7 mouse cellular contexts compared by ENCODE assay signal in the genomic region with DNA sequence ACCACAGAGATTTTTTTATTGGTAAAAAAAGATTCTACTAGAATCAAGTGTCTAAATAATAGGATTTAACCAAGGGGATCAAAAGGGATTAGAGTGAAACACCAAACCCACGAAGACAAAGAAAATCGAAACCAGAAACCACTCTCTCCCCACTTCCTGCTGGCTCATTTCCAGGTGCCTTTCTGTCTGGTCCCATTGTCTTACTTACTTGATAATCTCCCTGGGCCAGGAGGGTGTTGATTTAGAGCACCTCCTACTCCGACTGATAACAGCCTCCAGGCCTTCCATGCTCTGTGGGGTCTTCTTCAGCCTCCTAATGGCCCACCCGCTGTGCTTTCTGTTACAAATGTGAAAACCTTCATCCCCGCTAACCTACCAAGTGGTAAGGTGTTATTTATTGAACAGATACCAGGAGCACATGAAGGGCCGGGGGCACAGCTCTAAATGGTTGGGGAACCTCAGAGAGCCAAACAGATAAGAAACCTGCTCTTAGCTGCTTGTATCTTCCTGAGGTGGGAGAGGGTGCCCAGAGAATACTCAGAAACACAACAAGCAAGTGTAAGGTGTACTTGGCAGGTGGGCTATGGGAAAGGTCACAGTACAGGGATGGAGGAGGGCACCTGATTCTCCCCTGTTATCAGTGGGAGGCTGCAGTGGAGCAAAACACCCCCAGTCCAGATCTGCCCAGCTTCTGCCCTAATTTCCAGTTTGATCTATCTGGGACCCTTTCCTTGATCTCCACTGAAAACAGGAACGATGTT.
A peak's percentile ranks its signal among the peaks of the same experiment; 100 is the strongest.
DNase-seq lines count a peak whose midpoint lies in the region; ATAC-seq lines count a peak whose summit lies in the region.

No protein-coding gene starts in this region.

- no peaks in the 10 kb centered on the region for H3K27me3 ChIP-seq in embryonic facial prominence, embryonic 14.5 days (replicated peaks; ENCODE audit: control insufficient read depth, insufficient read depth, low read length)

- WGBS in embryonic facial prominence, embryonic 14.5 days, result 37% methylated on average over 7 of the region's 7 CpGs

- H3K4me1 ChIP-seq in embryonic facial prominence, embryonic 14.5 days (ENCODE audit: control insufficient read depth, insufficient read depth, low read length), result no peaks in the 10 kb centered on the region

- H3K9ac ChIP-seq in embryonic facial prominence, embryonic 14.5 days (ENCODE audit: low read depth, low read length), result no peak overlapping the region

- peak; percentile 23 to 45 for DNase-seq in spleen, adult 18-20 months
- no peak for DNase-seq in spleen, postnatal 14 days (ENCODE audit: low spot score in 2 of 2)
- DNase-seq in embryonic facial prominence, embryonic 14.5 days (ENCODE audit: low spot score), result peak; percentile 76
- DNase-seq in kidney, postnatal 14 days, result peak; percentile 61
- no peak for DNase-seq in right cerebral cortex, postnatal 25 days
- no peak for DNase-seq in layer of hippocampus, postnatal 36 days
- DNase-seq in testis, postnatal 10 days (ENCODE audit: low spot score), result no peak

- no peak overlapping the region for H3K4me2 ChIP-seq in embryonic facial prominence, embryonic 14.5 days (ENCODE audit: low read depth, low read length)

- H3K36me3 ChIP-seq in embryonic facial prominence, embryonic 14.5 days (ENCODE audit: control insufficient read depth, insufficient read depth, low read length), result no peaks in the 10 kb centered on the region

- ATAC-seq in embryonic facial prominence, embryonic 14.5 days (ENCODE audit: low read depth), result peak; percentile 69; the same call in 1 of the 2 replicates

- no peak overlapping the region for H3K27ac ChIP-seq in embryonic facial prominence, embryonic 14.5 days (replicated peaks; ENCODE audit: low read depth, low read length)

- no peak overlapping the region for H3K4me3 ChIP-seq in embryonic facial prominence, embryonic 14.5 days (ENCODE audit: low read depth, low read length)

- H3K9me3 ChIP-seq in embryonic facial prominence, embryonic 14.5 days (ENCODE audit: control insufficient read depth, low read length), result no peaks in the 10 kb centered on the region

Comparison
In these comparisons a context has a peak if more than half of its experiments do, and no peak if none do; other contexts are left out.
1. DNase-seq: peak in spleen, adult 18-20 months (2 of 2), embryonic facial prominence, embryonic 14.5 days (single experiment) and kidney, postnatal 14 days (single experiment); none in spleen, postnatal 14 days (0 of 2), right cerebral cortex, postnatal 25 days (single experiment), layer of hippocampus, postnatal 36 days (0 of 2) and testis, postnatal 10 days (single experiment).